Mouse (Mus musculus) erythroblast, adult 5-6 weeks (primary cell): Measurements from ENCODE around the gene Ccdc9. TPM values are rescaled to one million over a fixed set of nuclear protein-coding genes. Genes with fewer than 3 reads are reported as not detected.

Experiments
- ATAC-seq: replicated peaks from 2 replicates; pipeline ENCODE4 v1.8.0; 2016; ENCODE audit warnings: moderate number of reproducible peaks, mild to moderate bottlenecking, moderate TSS enrichment, inconsistent platforms; ENCODE audit not compliant: poor library complexity, low FRiP score, severe bottlenecking
- total RNA-seq, 2 experiments: library from RNA; stranded (forward) in 1 of 2; stranded (reverse) in 1 of 2; fragments of 150-400 nt in 1 of 2; fragments of 200-764, 138-1000 nt in 1 of 2; gene quantifications; 2 replicates each; pipeline versions ENCODE4 v1.2.3 to v1.2.4; 2015 to 2017; ENCODE audit warnings: low replicate concordance in 2 of 2

Gene Ccdc9
- total RNA-seq (2015; ENCODE audit: low replicate concordance), result 2.5 and 9.4 TPM in 2 replicates
- total RNA-seq (2017; ENCODE audit: low replicate concordance), result 17.7 and 30.0 TPM in 2 replicates

DNA sequence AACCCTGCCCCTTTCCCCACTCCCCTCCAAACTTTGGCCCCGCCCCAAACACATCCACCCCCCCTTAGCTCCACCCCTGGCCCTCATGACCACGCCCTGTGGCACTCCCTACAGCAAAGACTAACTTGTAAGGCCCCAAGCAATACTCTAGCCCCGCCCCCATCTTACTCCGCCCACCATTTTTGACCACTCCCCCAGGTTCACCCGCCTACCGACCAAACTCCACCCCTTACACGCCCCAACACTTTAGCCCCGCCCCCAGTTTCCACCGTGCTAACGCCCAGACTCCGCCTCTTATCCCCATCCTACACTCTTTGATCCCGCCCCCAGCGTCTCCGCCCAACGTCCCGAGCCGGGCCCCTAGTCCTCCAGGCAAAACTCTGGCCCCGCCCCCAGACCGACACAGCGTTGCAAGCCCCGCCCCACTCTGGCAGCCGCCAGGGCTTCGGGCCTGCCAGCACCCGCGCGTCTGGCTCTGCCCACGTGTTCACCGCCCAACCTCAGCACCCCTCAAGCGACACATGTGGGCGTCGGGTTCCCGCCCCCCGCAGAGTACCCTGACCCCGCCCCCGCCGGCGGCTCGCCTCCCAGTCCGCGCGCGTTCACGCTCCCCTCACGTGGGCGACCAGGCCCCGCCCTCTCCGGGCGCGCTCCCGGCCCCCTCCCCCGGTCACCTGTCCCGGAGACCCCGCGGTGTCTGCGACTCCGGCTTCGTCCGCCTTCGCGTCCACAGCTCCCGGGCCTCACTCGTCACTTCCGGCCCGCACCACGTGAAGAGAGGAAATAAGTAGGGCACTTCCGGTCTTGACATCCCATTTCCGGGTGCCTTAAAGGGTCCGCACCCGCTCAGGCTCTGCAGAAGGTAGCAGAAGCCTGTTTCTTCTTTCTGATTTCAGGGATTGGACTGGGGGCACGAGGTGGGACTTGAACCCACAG is at the start of gene Ccdc9:
TSS of gene Ccdc9 (minus strand) at position 770 of the 936 bp plus-strand sequence.
- ATAC-seq, result peak; percentile 85

DNA sequence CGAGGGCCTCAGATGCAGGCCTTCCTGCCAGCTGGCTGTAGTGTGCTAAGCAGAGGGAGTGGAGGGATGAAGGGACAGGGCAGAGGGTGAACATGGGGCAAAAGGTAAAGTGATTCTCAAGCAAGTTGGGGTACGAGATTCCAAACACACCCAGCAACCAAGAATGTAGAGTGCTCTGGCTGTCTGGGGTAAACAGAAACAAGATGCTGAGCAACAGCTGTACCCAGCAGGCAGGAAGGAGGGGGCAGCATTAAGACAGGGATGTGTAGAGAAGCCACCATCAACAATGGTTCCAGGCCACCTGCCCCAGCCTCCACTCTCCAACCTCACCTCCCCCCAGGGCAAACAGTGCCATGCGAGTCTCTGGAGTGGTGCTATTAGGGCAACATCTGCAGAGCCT is 42.6 kb upstream of the Ccdc9 start:
- ATAC-seq, result no peak

DNA sequence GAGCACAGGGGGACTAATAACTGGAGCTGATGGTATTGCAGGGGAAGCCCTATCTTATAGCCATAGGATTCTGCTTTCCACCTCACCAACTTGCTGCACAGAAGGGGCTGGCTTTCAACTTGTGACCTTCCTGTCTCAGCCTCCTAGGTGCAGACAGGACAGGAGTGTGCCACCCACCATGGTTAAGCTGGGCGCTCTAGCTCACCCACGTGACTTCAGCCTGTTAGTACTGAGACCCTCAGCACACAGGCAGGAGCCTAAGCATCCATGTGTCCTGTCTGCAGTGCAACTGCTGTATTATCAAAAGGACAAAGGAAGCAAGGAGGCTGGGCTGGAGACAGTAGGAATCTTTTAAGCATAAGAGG is 40.0 kb upstream of the Ccdc9 start:
- 0 out of 2 replicates have a peak, but pooled peaks have one; percentile 18 for ATAC-seq

DNA sequence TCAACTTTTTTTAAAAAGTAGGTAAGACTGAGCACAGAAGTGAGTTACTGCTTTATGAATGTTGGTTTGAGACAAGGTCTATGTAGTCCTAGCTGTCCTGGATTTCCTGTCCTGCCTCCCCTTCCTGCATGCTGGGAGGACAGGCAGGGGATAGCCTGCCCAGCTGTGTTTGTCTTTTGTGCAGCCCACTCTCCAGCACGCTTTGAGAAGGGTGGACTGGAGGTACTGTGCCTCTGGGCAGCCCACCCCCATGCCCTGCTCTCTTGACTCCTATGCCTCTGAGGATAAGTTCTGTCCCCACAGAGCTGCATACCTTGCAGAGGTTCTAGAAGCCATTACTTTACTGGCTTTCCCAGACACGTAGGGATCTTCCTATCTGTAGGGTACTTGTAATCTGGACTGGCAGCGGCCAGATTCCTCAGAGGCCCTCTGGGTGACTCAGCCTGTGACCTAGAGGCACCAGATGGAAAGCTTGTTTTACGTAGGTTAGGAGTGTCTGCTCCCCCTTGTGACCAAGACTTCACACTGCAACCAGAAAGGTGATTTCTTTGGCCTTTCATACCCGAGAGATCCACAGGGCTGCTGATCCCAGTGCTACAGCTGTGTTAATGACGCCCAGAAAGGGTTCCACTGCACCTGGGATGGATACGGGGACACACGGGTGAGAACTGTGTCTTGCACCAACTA is 39.5 kb upstream of the Ccdc9 start:
- ATAC-seq, result peak; percentile 95

DNA sequence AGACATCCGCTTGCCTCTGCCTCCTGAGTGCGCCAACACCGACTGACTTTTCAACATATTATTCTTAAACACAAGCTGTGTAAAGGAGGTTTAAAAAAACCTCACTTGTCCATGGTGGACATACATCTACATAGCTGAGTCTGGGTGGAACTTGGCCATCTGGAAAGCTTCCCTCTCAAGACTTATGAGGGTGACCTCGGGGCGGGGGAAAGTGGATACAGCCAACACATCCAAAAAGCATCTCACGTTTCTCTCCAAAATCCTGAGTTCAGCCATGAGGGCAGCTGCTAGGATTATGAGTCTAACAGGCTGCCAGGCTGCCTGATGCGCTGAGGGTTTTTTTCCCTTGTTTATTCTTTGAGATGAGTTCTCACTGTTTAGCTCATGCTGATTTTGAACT is 38.1 kb upstream of the Ccdc9 start:
- no peak for ATAC-seq

DNA sequence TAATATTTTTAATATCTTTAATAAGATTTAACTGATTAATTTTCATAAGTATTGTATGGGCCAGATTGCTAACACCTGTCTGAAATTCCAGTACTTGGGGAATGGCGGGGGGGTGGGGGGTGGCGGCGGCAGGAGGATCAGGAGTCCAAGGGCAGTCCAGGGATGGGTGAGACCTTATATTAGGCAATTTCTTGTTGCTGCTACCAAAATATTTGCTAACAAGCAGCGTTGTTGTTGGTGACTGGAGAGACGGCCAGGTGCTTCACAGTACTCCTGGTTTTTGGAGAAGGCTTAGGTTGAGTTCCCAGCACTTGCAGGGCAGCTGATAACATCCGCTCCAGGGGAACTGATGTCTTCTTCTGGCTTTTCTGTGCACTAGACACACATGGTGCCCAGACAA is 33.9 kb upstream of the Ccdc9 start:
- ATAC-seq, result no peak

DNA sequence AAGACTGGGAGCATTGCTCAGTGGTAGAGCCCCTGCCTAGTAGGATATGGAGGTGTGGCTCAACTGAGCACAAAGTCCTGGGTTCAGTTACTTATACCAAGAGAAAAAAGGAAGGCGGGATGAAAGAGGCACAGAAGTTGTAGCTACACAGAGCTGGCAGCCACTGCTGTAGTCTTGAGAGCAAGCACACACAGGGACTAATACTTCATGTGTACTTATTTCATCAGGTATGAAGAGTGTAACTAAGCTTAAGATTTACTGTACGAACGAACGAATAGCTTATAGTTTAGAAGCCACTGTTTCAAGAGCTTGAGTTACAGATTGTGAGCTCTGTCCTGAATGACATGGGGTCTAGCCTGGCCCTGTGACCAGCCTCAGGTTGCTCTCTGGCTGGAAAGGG is 32.6 kb upstream of the Ccdc9 start:
- ATAC-seq, result no peak

DNA sequence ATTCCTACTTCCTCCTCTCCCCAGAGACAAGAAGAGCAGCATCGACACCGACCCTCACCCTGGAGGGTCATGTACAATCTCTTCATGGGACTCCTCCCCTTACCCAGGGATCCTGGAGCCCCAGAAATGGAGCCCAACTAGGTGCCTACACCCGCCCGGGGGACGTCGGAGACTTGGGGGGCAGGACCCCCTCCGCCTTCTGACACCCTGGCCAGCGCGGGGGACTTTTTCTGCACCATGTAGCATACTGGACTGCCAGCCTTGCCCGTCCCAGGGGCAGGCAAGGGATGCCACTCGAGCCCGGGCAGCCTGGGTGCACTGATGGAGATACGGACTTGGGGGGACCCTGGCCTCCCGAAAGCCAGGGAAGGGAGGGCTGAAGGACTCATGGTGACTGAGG is 30.5 kb upstream of the Ccdc9 start:
- ATAC-seq, result no peak

DNA sequence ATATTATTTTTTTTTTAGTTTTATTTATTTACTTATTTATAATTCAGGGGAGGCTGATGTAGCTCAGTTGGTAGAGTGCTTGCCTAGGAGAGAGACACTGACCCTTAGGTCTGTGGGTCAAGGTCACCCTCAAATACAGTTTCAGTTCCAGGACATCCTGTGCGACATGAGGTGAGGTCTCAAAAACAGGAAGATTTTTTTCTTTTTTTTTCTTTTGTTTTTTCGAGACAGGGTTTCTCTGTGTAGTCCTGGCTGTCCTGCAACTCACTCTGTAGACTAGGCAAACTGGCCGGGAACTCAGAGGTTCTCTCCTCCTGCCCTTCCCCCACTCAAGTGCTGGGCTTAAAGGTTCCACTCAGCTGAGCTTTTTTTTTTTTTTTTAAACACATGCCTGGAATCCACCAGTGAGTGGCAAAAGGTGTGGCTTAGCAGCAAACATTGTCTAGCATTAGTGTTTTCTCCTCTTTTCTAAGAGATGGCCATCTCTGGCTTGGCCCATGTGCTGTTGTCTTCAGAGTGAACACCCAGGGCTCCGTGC is 28.7 kb upstream of the Ccdc9 start:
- ATAC-seq, result no peak

DNA sequence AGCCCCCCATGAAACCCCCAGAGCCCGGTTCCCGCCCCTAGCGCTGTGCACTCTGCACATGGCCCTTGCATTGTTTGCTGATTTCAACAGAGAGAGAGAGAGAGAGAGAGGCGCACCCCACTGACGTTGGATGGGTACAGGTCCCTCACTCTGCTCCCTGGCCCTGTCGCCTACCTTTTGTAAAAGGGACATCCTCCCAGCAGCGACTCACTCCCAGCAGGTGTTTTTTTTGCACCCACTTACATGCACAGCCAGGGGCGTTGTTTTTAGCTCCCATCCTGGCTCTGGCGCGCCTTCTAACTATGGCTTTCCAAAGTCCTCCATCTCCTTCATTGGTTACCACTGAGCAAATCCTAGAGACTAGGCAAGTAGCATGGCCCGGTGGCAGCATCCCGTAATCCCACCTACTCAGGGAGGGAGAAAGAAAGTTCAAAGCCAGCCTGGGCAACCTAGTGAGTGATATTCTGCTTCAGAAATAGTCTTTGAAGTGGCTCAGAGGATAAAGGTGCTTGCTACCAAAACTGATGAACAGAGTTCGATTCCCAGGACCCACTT is 27.7 kb upstream of the Ccdc9 start:
- ATAC-seq, result no peak

DNA sequence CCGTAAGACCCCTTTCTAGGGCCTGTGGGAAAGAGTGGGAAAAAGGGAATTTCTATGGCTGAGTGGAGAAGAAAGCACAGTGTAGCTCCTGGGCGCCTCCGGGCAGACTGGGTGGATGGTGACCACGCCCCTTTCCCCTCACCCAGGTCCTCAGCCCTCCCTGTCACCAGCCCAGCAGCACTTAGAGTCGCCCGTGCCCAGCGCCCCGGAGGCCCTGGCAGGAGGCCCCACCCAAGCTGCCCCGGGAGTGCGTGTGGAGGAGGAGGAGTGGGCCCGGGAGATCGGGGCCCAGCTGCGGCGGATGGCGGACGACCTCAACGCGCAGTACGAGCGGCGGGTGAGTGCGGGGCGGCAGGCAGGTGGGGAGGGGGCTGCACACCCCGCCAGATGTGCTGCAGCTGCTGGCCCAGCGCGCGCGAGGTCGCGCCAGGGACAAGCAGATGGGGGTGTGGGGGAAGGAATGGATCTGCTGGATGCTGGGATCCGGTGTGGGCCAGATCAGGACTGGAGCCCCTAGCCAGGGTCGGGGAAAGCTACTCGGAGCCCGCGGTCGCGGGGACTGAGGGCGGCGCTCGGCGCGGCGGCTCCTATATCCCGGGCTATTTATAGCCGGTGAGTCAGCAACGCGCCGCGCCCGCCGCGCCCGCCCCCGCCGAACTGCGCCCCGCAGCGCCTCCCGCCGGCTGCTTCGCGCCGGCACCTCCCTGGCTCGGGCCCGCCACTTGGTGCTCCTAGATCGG is 27.1 kb upstream of the Ccdc9 start:
- ATAC-seq, result peak; percentile 52

DNA sequence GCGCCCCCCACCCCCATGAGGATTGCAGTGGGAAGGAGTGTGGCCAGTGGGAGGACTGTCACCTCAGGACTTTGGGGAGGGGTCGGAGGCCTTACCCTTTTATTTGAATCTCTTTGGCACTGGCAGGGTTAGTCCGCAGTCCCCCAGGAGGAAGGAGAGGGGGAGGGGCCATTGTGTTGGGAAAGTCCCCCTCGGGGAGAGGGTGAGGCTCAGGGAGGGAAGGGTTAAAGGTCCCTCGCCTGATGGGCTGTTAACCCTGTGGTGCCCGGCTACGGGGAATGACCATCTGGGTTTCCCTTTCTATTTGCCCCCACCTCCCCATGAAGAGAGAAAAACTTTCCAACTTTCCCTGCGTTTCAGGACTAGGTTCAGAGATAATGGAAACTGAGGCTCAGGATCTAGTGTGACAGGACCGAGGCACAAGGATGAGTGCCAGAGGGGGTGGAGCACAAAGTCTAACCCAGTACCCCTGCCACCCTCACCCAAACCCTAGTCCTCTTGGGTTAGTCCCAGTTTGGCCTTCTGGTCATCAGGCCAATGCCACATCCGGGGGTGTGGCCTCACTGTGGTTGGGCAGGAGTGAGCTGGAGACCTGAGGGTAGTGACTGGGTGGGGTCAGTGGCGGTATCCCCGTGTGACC is 26.2 kb upstream of the Ccdc9 start:
- ATAC-seq, result 0 out of 2 replicates have a peak, but pooled peaks have one; percentile 13

DNA sequence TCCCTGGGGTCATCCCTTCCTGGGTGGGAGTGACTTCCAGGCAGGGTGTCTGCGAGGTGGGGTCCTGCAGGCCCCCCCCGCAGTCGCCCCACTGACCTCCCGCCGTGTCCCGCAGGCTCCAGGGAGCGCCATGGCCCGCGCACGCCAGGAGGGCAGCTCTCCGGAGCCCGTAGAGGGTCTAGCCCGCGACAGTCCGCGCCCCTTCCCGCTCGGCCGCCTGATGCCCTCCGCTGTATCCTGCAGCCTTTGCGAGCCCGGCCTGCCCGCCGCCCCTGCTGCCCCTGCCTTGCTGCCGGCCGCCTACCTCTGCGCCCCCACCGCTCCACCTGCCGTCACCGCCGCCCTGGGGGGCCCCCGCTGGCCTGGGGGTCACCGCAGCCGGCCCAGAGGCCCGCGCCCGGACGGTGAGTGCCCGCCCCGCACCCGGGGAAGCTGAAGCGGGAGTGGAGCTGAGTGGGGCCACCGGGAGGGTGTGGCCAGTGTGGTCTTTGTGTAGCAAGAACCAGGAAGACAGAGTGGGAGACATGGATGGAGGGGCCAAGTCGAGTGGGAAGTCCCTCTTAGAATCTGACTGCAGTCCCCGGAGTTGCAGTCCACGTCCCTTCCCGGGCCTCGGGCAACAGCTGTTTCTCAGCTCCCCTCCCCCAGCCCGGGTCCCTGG is 25.5 kb upstream of the Ccdc9 start:
- ATAC-seq, result no peak

DNA sequence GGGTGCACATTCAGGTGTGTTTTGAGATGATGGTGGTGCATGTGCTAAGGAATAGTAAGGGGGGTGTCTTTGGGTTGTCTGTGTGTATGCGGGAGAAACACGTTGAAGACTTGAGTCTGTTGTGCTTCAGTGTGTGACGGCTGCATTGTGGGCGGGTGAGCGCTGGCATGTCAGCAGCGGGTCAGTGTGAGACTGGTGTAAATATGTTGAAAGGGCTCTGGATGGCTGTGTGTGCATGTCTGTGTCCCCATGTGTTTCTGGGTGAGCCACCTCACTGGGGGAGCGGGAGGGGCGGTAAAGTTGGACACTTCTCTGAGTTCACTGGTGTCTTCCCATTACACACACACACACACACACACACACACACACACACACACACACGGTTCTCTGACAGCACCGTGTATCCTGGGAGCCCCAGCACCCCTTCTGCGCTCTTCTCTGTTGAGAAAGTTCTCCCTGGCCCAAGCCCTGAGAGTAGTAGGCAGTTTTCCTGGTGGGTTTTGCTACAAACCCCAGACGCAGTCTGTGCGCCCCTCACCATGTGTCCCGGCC is 24.9 kb upstream of the Ccdc9 start:
- no peak for ATAC-seq

DNA sequence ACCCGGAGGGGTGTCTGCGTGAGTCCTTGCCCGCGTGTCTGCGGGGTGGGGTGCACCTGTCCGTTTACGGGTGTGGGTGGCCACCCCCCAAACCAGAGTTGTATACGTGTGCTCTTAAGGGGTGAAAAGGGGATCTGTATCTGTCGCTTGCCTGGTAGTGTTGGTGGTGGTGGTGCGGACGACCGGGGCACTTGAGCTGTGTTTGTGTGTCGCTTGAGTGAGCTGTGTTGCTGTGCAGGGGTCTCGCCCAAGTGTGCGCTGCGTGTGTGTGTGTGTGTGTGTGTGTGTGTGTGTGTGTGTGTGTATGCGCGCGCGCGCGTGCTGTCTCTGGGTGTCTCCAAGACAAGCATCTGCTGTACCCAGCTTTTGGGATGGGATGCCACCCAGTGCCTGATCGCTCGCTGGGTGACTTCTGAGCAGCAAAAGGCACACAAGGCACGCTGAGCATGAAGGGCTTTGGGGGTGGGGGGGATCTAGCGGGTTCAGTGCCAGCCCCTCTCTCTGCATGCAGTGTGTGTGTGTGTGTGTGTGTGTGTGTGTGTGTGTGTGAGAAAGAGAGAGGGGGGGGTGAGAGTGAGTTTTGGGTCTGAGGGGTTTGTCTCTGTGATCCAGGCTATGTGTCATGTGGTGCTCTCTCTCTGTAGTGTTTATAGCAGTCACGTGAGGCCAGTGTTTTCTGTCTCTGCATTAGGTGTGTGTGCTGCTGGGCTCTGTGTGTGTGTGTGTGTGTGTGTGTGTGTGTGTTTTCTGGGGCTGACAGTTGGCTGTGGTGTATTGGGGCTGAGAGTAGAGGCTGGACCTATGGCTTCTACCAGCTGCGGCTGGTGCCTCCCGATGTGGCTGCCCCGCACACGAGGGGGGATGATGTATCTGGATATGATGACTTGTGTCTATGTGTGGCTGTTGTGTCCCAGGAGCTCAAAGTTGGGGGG is 24.2 kb upstream of the Ccdc9 start:
- peak; percentile 9; the same call in 1 of the 2 replicates for ATAC-seq

DNA sequence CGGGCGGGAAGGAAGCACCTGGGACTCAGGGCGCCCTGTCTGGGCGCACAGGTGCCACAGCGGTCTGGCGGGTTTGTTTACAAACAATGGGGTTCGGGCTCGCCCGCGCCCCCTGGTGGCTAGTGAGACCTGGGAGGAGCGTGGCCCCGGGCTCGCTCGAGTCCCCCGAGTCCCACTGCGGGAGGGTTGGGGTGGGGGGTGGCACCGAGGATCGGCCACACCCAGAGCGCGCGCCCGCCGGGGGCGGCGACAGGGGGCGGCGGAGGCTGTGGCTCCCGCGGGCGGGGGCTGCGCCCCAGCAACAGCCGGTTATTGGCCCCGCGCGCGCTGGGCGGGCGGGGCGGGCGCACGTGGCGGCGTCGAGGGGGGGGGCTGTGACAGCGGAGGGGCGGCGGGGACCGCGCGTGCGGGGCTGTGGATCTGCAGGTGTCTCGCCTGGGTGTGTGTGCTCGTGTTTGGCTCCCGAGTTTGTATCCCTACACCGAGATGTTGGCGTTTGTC is 23.5 kb upstream of the Ccdc9 start:
- ATAC-seq, result peak; percentile 61

DNA sequence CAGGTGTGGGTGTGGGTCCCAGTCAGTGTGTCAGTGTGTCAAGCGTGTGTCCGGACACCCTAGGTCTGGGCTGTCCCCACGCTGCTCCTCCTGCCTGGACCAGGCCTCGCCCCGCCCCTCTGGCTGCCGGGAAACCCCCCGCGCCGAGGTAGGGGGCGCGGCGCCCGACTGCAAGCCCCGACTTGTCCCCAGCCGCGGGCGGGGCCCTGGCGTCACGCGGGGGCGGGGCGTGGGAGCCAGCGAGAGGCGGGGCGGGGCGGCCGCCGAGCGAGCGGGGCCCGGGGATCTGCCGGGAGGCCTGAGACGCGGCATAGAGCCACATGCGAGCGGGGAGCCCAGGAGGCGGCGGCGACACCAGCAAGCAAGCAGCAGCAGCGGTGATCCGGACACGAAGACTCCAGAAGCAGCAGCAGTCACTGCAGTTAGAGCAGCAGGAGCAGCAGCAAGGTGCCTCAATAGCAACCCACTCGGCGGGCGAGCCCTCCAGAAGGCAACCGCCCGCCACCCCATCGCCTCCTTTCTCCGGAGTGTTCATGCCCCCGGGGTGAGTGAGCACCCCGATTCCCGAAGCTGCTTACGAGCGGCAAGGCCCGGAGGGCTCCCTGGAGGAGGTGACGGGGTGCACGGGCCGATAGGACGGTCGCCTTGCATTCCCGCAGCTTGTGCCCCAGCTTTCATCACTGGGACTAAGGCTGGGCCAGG is 22.9 kb upstream of the Ccdc9 start:
- peak; percentile 56 for ATAC-seq
